Comparison of ENCODE assay signal across 8 mouse cellular contexts in genomic region chr12:119946311-119946692, GRCm38 (mm10). TPM values are rescaled to one million over a fixed set of nuclear protein-coding genes. Genes with fewer than 3 reads are reported as not detected.
DNase-seq lines count a peak whose midpoint lies in the region; ATAC-seq and TF ChIP-seq lines count a peak whose summit lies in the region.

No protein-coding gene starts in this region.

- ATAC-seq in embryonic facial prominence, embryonic 15.5 days (ENCODE audit: insufficient number of reproducible peaks, low FRiP score, low TSS enrichment, low read depth) = no peak
- ATAC-seq in hindbrain, embryonic 13.5 days (ENCODE audit: low FRiP score) = peak; percentile 83
- peak; percentile 82 for ATAC-seq in midbrain, embryonic 14.5 days (ENCODE audit: low FRiP score, low TSS enrichment)
- ATAC-seq in megakaryocyte-erythroid progenitor cell, adult 5-6 weeks (replicated peaks; ENCODE audit: low FRiP score, low TSS enrichment, poor library complexity, severe bottlenecking) = no peak

- H3K27me3 ChIP-seq in embryonic facial prominence, embryonic 15.5 days = peaks cover 13% of the 10 kb centered on the region; the same call in 1 of the 2 replicates
- H3K27me3 ChIP-seq in hindbrain, embryonic 13.5 days = no peaks in the 10 kb centered on the region
- H3K27me3 ChIP-seq in midbrain, embryonic 14.5 days (ENCODE audit: control insufficient read depth, insufficient read depth, low read length) = no peaks in the 10 kb centered on the region
- peaks cover 5% of the 10 kb centered on the region; the same call in 1 of the 2 replicates for H3K27me3 ChIP-seq in thymus, adult 2 months (ENCODE audit: control insufficient read depth, insufficient read depth, low read length)

- WGBS in embryonic facial prominence, embryonic 15.5 days = 4% methylated on average over 14 of the region's 14 CpGs
- 0% methylated on average over 14 of the region's 14 CpGs for WGBS in hindbrain, embryonic 13.5 days
- under 1% methylated on average over 14 of the region's 14 CpGs for WGBS in midbrain, embryonic 14.5 days
- 18% methylated on average over 14 of the region's 14 CpGs for WGBS in thymus, adult 2 months

- TF ChIP-seq POLR2A in thymus, adult 2 months (IDR thresholded peaks at IDR 0.05; ENCODE audit: control insufficient read depth, extremely low read depth, insufficient read depth, low read length, poor library complexity) = no peak

- peak; percentile 9 to 13 for DNase-seq in layer of hippocampus, postnatal 25 days (ENCODE audit: extremely low spot score in 1 of 2, low spot score in 1 of 2)
- no peak for DNase-seq in layer of hippocampus, adult 8-10 months (ENCODE audit: low spot score in 2 of 2)
- DNase-seq in midbrain, embryonic 14.5 days = peak; percentile 59
- no peak for DNase-seq in thymus, adult 2 months
- DNase-seq in retina, postnatal 1 day = no peak

- H3K4me3 ChIP-seq in embryonic facial prominence, embryonic 15.5 days (replicated peaks) = peak overlapping the region; percentile 43
- peak overlapping the region; percentile 65 for H3K4me3 ChIP-seq in hindbrain, embryonic 13.5 days
- peak overlapping the region; percentile 68 for H3K4me3 ChIP-seq in midbrain, embryonic 14.5 days (replicated peaks; ENCODE audit: low read depth, low read length)
- H3K4me3 ChIP-seq in thymus, adult 2 months (ENCODE audit: control insufficient read depth, insufficient read depth, low read length) = no peak overlapping the region

- H3K9ac ChIP-seq in embryonic facial prominence, embryonic 15.5 days = 0 out of 2 replicates have a peak overlapping the region, but pooled peaks have one; percentile 6
- peak overlapping the region; percentile 80 for H3K9ac ChIP-seq in hindbrain, embryonic 13.5 days
- H3K9ac ChIP-seq in midbrain, embryonic 14.5 days (replicated peaks; ENCODE audit: low read length) = peak overlapping the region; percentile 83

- H3K27ac ChIP-seq in embryonic facial prominence, embryonic 15.5 days (replicated peaks) = no peak overlapping the region
- peak overlapping the region; percentile 72 for H3K27ac ChIP-seq in hindbrain, embryonic 13.5 days
- peak overlapping the region; percentile 72 for H3K27ac ChIP-seq in midbrain, embryonic 14.5 days (replicated peaks; ENCODE audit: low read depth, low read length)
- H3K27ac ChIP-seq in thymus, adult 2 months (ENCODE audit: control insufficient read depth, insufficient read depth, low read length) = no peak overlapping the region

- H3K4me2 ChIP-seq in embryonic facial prominence, embryonic 15.5 days (replicated peaks) = peak overlapping the region; percentile 73
- H3K4me2 ChIP-seq in hindbrain, embryonic 13.5 days = peak overlapping the region; percentile 86
- peak overlapping the region; percentile 86 for H3K4me2 ChIP-seq in midbrain, embryonic 14.5 days (ENCODE audit: low read length)

- TF ChIP-seq CTCF in thymus, adult 2 months (IDR thresholded peaks at IDR 0.05; ENCODE audit: borderline replicate concordance, control insufficient read depth, extremely low read depth, insufficient read depth, low read length, poor library complexity) = no peak

- no peaks in the 10 kb centered on the region for H3K36me3 ChIP-seq in embryonic facial prominence, embryonic 15.5 days
- H3K36me3 ChIP-seq in hindbrain, embryonic 13.5 days = no peaks in the 10 kb centered on the region
- no peaks in the 10 kb centered on the region for H3K36me3 ChIP-seq in midbrain, embryonic 14.5 days (ENCODE audit: control insufficient read depth, insufficient read depth, low read length)
- no peaks in the 10 kb centered on the region for H3K36me3 ChIP-seq in thymus, adult 2 months (ENCODE audit: control insufficient read depth, insufficient read depth, low read length)

- 0 out of 2 replicates have a peak, but pooled peaks cover 7% of the 10 kb centered on the region for H3K4me1 ChIP-seq in embryonic facial prominence, embryonic 15.5 days
- peaks cover 6% of the 10 kb centered on the region for H3K4me1 ChIP-seq in hindbrain, embryonic 13.5 days (replicated peaks)
- H3K4me1 ChIP-seq in midbrain, embryonic 14.5 days (ENCODE audit: control insufficient read depth, insufficient read depth, low read length) = 0 out of 2 replicates have a peak, but pooled peaks cover 4% of the 10 kb centered on the region
- no peaks in the 10 kb centered on the region for H3K4me1 ChIP-seq in thymus, adult 2 months (replicated peaks; ENCODE audit: control insufficient read depth, insufficient read depth, low read length)

- H3K9me3 ChIP-seq in embryonic facial prominence, embryonic 15.5 days (replicated peaks) = no peaks in the 10 kb centered on the region
- no peaks in the 10 kb centered on the region for H3K9me3 ChIP-seq in hindbrain, embryonic 13.5 days
- H3K9me3 ChIP-seq in midbrain, embryonic 14.5 days (ENCODE audit: control insufficient read depth, low read length) = no peaks in the 10 kb centered on the region

RNA-seq across cellular contexts. Expression of gene Tmem196, which starts 0.7 kb away (rescaled TPM):
- total RNA-seq in layer of hippocampus, postnatal 25 days (2021) = 1 to 10 TPM; 8.3 to 9.3 TPM
- 1 to 10 TPM; 8.3 to 9.5 (median 8.8) TPM for total RNA-seq in layer of hippocampus, adult 8-10 months (2022)
- polyA plus RNA-seq in embryonic facial prominence, embryonic 15.5 days (2015; fragmentation: Nextera tagmentation; extraction: Ambion mirVana) = 1.2 and 1.3 TPM in 2 replicates
- 7.8 and 8.4 TPM in 2 replicates for polyA plus RNA-seq in hindbrain, embryonic 13.5 days (2015; fragmentation: Nextera tagmentation; extraction: Ambion mirVana)
- 9.6 and 10.5 TPM in 2 replicates for polyA plus RNA-seq in midbrain, embryonic 14.5 days (2014; fragmentation: Nextera tagmentation; extraction: Ambion mirVana)
- not detected in 2 replicates for polyA plus RNA-seq in thymus, adult 2 months (2012; rRNA removed)
- total RNA-seq in megakaryocyte-erythroid progenitor cell, adult 5-6 weeks (2014; fragmentation: Nextera tagmentation) = not detected in 2 replicates
- total RNA-seq in megakaryocyte-erythroid progenitor cell, adult 5-6 weeks (2017) = not detected in 2 replicates

Comparison
In these comparisons a context has a peak if more than half of its experiments do, and no peak if none do; other contexts are left out.
1. DNase-seq: peak in layer of hippocampus, postnatal 25 days (2 of 2) and midbrain, embryonic 14.5 days (single experiment); none in layer of hippocampus, adult 8-10 months (0 of 2), thymus, adult 2 months (single experiment) and retina, postnatal 1 day (single experiment).
2. ATAC-seq: peak in hindbrain, embryonic 13.5 days (single experiment) and midbrain, embryonic 14.5 days (single experiment); none in embryonic facial prominence, embryonic 15.5 days (single experiment) and megakaryocyte-erythroid progenitor cell, adult 5-6 weeks (single experiment).
3. H3K27ac ChIP-seq: peak in hindbrain, embryonic 13.5 days (single experiment) and midbrain, embryonic 14.5 days (single experiment); none in embryonic facial prominence, embryonic 15.5 days (single experiment) and thymus, adult 2 months (single experiment).
4. H3K9ac ChIP-seq: peak in every context shown above with its lines; median percentile 83 in midbrain, embryonic 14.5 days; 80 in hindbrain, embryonic 13.5 days; 6 in embryonic facial prominence, embryonic 15.5 days.
5. Peak in every context shown above with its lines, with median percentiles within 50 percentile points of each other: H3K4me2 ChIP-seq.